Mouse (Mus musculus): ENCODE data around the gene Msantd3. TPM values are rescaled to one million over a fixed set of nuclear protein-coding genes. Genes with fewer than 3 reads are reported as not detected.

The Msantd3 gene
- 19.2 and 19.8 TPM in 2 replicates for polyA plus RNA-seq (2015; fragmentation: Nextera tagmentation; extraction: Ambion mirVana)

GRCm38 (mm10) chr4:48539841-48540575 lies at the start of gene Msantd3:
Gene Msantd3 (plus strand): TSS chr4:48539935.

GRCm38 (mm10) chr4:48584421-48585240 lies 44.9 kb downstream of the Msantd3 start, which contains the start of gene Tmeff1:
Gene Tmeff1 (plus strand): TSS chr4:48585174.

Other genes with a start within 250 kb of the Msantd3 start
- gene Tex10, start 66.5 kb upstream of the Msantd3 start, polyA plus RNA-seq (2015; fragmentation: Nextera tagmentation; extraction: Ambion mirVana), result 23.5 and 33.1 TPM in 2 replicates
- gene Tmeff1, start 45.2 kb downstream of the Msantd3 start, polyA plus RNA-seq (2015; fragmentation: Nextera tagmentation; extraction: Ambion mirVana), result 35.6 and 76.6 TPM in 2 replicates
- 0.46 and 0.92 TPM in 2 replicates for gene Cavin4, start 123.6 kb downstream of the Msantd3 start, polyA plus RNA-seq (2015; fragmentation: Nextera tagmentation; extraction: Ambion mirVana)

Data from adrenal gland, postnatal 0 days (tissue).